Mouse (Mus musculus): ENCODE measurements around the gene Bad. TPM values are rescaled to one million over a fixed set of nuclear protein-coding genes. Genes with fewer than 3 reads are reported as not detected.
"Not testable (repeated sequence)": the region's sequence is repeated elsewhere in the genome, so short reads cannot be mapped to it uniquely, and the experiment has no call there.

Gene Bad
- polyA plus RNA-seq, 1 experiment from 2014 or later = 56.9 TPM

DNA sequence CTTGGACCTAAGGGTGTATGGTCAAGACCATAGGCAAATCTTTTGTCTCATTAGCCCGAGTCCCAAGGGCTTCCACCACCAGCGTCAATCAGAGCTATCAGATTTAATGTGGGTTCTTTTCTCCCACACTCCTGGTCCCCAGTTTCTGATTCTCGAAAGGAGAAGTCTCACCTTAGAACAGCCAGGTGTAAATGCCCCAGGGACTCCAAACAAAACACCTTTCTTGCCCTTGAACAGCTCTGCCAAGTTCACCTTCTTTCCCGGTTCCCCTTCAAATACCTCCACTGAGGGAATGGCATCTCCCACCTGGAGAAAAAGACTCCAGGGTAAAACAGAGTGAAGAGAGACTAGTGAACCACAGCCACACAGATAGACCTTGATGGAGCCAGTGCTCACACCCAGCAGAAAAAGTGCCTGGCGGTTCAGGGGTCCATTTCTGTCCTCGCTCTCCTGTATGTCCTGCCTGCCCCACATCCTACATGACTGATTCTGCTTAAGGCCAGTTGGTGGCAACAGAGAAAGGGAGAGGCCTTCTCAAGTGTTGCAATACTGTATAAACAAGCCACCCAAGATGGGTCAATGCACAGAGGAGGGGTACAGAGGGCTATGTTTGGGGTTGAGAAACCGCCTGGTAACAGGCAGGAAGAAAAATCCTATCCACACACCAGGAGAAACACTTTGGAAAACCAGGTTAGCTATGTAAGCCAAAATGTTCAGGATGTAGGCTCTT, 33.7 kb upstream of the Bad start:
- H3K4me2 ChIP-seq = peak overlapping the region; percentile 72
- no peaks in the 10 kb centered on the region for H3K27me3 ChIP-seq (replicated peaks)
- H3K36me3 ChIP-seq = peaks cover 59% of the 10 kb centered on the region
- peak overlapping the region; percentile 62 for H3K4me3 ChIP-seq
- no peak overlapping the region for H3K27ac ChIP-seq (replicated peaks)
- peaks cover 27% of the 10 kb centered on the region for H3K4me1 ChIP-seq
- ATAC-seq (ENCODE audit: extremely low read depth, insufficient number of reproducible peaks, low FRiP score, low TSS enrichment) = no peak
- WGBS = 83% methylated on average over 7 of the region's 7 CpGs
- peak overlapping the region; percentile 82 for H3K9ac ChIP-seq
- no peaks in the 10 kb centered on the region for H3K9me3 ChIP-seq

DNA sequence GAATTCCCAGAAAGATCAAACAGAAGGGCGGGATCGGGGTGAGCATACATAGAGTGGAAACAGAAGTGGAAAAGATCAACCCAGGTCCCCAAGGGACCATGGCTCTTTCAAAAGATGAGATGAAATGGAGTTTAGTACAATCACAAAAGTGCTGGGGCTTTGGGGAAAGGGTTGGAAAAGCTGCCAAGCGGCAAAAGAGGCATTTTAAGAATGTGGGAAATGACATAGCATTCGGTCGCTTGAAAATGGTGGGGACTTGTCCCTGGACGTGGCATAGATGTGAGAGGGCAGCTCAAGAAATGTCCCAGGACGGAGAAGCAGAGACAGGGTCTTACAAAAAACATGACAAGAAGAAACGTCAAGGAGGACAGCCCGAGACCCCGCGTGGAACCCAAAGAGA, 32.6 kb upstream of the Bad start:
- H3K27me3 ChIP-seq (replicated peaks) = no peaks in the 10 kb centered on the region
- H3K36me3 ChIP-seq = peaks cover 64% of the 10 kb centered on the region
- no peaks in the 10 kb centered on the region for H3K9me3 ChIP-seq
- no peak for ATAC-seq (ENCODE audit: extremely low read depth, insufficient number of reproducible peaks, low FRiP score, low TSS enrichment)
- peak overlapping the region; percentile 62 for H3K4me3 ChIP-seq
- peaks cover 27% of the 10 kb centered on the region for H3K4me1 ChIP-seq
- peak overlapping the region; percentile 72 for H3K4me2 ChIP-seq
- 6% methylated on average over 11 of the region's 11 CpGs for WGBS
- peak overlapping the region; percentile 98 for H3K27ac ChIP-seq (replicated peaks)
- H3K9ac ChIP-seq = peak overlapping the region; percentile 82

DNA sequence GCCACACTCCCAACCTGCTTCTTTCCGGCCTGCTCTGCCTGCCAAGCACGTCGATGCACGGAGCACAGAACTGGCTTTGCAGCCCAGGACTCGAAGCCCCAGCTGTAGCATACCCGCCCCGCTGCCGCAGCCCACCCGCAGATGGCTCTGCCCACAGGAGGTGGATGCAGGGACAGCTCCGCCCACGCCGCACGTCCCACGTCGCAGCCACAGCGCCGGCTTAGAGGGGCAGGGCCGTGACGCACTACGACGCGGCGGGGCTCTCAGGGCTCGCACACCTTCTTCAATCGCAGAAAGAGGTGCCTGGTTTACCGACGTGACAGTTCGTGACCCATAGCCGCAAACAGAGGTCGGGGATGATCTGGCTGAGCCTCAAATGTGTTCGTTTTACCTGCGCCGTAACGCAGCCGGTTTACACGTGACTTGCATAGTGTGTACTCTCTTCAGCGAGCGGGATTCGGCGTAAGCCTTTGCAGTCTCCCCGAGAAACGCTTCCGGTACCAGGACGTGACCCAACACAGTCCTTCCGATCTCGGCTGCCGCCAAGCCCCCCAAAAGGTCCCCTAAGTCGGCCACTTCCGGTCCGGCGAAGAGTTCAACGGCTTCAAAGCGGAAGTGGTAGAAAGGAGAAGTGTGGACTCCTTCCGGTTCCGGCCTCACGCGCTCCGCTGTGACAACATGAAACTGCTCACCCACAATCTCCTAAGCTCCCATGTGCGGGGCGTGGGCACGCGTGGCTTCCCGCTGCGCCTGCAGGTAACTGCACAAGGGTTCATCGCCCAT, 32.0 kb upstream of the Bad start, which contains the start of the genes Trmt112 and Prdx5:
Gene Trmt112, plus strand, starts transcription at position 192 of the 783 bp plus-strand sequence.
Gene Prdx5, minus strand, starts transcription at position 600 of the 783 bp plus-strand sequence.
- ATAC-seq (ENCODE audit: extremely low read depth, insufficient number of reproducible peaks, low FRiP score, low TSS enrichment) = peak; percentile 80
- Histone ChIP-seq H3K9me3 (no peaks in the 10 kb centered on the region), H3K36me3 (peaks cover 64% of the 10 kb centered on the region), H3K4me3 (peak within 1 kb of the TSS; percentile 62), H3K4me1 (peaks cover 27% of the 10 kb centered on the region), H3K4me2 (peak within 1 kb of the TSS; percentile 72), H3K27me3 (replicated peaks) (no peaks in the 10 kb centered on the region), H3K27ac (replicated peaks) (peak within 1 kb of the TSS; percentile 98), H3K9ac (peak within 1 kb of the TSS; percentile 82)
- WGBS = under 1% methylated on average over 65 of the region's 65 CpGs

DNA sequence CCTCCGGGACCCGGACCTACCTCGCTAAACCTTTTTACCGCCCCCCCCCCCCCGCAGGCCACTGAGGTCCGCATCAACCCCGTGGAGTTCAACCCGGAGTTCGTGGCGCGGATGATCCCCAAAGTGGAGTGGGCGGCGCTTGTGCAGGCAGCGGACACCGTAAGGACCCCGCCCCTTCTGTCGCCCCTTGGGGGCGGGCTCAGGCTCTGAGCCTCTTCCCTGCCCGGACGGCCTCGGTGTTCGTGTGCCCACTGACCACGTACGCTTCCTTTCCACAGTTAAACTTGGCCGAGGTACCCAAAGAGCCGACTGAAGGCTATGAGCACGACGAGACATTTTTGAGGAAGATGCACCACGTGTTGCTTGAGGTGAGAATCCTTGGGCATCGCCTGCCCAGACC, 31.4 kb upstream of the Bad start:
- Histone ChIP-seq H3K27ac (replicated peaks) (peak overlapping the region; percentile 98), H3K4me3 (peak overlapping the region; percentile 62), H3K4me2 (peak overlapping the region; percentile 72), H3K4me1 (peaks cover 32% of the 10 kb centered on the region), H3K36me3 (peaks cover 58% of the 10 kb centered on the region), H3K9ac (peak overlapping the region; percentile 82)
- ATAC-seq (ENCODE audit: extremely low read depth, insufficient number of reproducible peaks, low FRiP score, low TSS enrichment); H3K27me3 ChIP-seq (replicated peaks); H3K9me3 ChIP-seq: not testable (repeated sequence)
- 0% methylated on average over 30 of the region's 30 CpGs for WGBS

DNA sequence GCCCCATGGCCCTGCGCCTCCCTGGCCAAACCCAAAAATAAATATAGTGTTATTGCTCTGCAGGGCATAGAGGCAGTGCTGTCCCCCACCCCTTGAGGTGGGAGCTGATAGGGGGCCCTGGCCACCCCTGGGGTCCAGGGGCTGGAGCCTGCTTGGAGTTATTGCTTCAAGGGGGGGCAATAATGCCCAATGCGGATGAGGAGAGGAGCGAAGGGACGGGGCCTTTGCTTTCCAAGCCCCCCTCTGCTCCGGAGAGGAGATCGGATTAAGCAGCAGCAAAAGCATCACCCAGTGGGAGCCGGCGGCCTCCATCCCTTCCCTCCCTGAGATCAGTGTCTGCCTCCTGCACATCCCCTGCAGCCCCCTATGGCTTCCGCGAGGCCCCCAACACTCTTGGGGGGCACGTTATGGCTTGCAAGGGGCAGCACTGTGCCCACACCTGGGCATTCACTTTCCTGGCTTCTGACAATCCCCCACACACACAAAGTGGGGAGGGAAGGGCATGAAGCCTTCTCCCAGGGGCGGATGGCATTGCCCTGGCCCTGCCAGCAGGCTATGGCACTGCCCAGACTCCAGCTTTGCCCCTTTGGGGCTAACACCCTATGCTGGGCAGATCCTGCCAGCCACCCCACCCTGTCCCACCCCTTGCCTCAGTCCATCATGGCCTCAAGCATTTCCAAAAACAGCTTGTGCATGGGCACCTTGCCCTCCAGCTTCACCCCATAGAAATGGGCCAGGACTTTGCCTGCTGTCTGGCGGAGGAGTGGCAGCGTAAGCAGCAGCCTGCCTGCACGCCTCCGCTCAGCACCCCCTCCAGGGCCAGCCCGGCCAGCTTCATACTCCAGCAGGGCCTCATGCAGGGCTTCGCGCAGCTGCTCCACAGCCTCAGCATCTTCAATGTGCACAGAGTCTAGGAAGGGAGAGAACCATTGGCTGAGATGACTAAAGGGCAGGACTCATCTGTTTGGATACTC, 30.3 kb upstream of the Bad start:
- peak overlapping the region; percentile 72 for H3K4me2 ChIP-seq
- 78% methylated on average over 19 of the region's 19 CpGs for WGBS
- peak overlapping the region; percentile 29; the same call in 1 of the 2 replicates for H3K27ac ChIP-seq (replicated peaks)
- ATAC-seq (ENCODE audit: extremely low read depth, insufficient number of reproducible peaks, low FRiP score, low TSS enrichment) = no peak
- no peaks in the 10 kb centered on the region for H3K27me3 ChIP-seq (replicated peaks)
- peak overlapping the region; percentile 72 for H3K9ac ChIP-seq
- H3K36me3 ChIP-seq = peaks cover 51% of the 10 kb centered on the region
- no peaks in the 10 kb centered on the region for H3K9me3 ChIP-seq
- peak overlapping the region; percentile 62 for H3K4me3 ChIP-seq
- H3K4me1 ChIP-seq = peaks cover 42% of the 10 kb centered on the region

DNA sequence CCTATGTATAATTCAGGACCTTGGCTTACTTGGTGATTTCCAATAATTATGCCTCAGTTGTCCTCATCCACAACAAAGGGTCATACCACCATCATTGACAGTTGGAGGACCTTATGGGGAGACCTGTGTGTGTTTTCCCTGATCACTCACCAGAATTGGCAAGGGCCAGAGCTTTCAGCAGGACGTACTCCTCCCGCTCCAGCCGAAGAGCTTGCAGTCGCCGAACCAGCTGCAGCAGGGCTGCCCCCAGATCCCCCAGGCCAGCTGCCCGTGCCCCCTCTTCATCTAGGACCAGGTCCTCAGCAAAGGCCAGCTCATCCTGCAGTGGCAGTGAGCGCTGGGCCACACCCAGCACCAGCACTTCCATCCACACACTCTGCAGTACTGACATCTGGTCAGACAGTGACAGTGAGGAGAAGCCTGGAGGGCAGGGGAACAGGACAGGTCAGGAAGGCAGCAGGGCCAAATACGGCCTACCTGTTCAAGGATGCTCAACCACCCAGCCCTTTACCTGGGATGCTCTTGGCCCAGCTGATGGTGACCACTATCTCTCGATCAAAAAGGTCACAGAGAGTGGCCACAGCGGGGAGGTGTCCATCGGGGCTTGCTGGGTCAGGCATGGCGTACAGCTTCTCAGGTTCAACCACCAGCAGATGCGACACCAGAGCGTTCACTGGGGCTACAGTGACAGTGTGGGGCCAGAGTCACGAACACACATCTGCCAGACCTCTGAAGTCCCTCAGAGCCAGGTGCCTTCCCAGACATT, 29.3 kb upstream of the Bad start:
- Histone ChIP-seq H3K36me3 (peaks cover 52% of the 10 kb centered on the region), H3K9ac (no peak overlapping the region), H3K27me3 (replicated peaks) (no peaks in the 10 kb centered on the region), H3K4me3 (no peak overlapping the region), H3K9me3 (no peaks in the 10 kb centered on the region), H3K4me1 (peaks cover 44% of the 10 kb centered on the region), H3K27ac (replicated peaks) (no peak overlapping the region), H3K4me2 (no peak overlapping the region)
- ATAC-seq (ENCODE audit: extremely low read depth, insufficient number of reproducible peaks, low FRiP score, low TSS enrichment) = no peak
- WGBS = 92% methylated on average over 15 of the region's 15 CpGs

DNA sequence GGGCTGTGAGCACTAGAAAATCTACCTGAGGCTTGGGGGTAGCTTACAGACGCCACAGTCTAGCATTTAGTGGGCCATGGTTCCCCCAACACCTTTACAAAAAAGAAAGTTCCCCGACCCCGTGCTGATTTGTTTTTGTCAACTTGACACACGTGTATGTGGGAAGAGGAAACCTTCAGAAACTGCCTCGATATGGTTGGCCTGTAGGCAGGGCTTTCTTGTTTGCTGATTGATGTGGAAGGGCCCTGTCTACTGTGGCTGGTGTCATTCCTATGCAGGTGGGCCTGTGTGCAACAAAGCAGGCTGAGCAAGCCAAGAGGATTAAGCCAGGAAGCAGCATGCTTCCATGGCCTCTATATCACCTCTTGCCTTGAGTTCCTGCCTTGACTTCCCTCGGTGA, 28.6 kb upstream of the Bad start:
- Histone ChIP-seq H3K4me3 (no peak overlapping the region), H3K9me3 (no peaks in the 10 kb centered on the region), H3K4me1 (peaks cover 37% of the 10 kb centered on the region), H3K4me2 (no peak overlapping the region), H3K36me3 (peaks cover 55% of the 10 kb centered on the region), H3K27me3 (replicated peaks) (no peaks in the 10 kb centered on the region), H3K27ac (replicated peaks) (no peak overlapping the region), H3K9ac (no peak overlapping the region)
- ATAC-seq (ENCODE audit: extremely low read depth, insufficient number of reproducible peaks, low FRiP score, low TSS enrichment) = no peak
- 86% methylated on average over 6 of the region's 6 CpGs for WGBS

DNA sequence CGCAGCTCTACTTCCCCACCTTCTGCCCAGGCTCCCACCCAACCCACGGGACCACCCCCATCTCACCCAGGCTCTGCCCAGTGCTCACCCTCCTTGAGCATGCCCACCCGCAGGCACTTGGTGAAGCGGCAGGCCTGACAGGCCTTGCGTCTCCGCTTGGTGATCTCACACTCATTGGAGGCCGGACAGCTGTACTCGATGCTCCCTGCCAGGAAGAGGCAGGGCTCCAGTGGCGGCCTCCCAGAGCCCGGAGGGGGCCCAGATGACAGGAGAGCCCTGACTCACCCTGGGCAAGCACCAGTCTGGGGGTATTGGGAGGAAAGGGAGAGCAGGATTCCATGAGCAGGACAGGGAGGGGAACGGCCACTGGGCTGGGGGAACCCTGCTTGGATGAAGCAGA, 27.7 kb upstream of the Bad start:
- no peaks in the 10 kb centered on the region for H3K27me3 ChIP-seq (replicated peaks)
- H3K4me2 ChIP-seq = no peak overlapping the region
- no peaks in the 10 kb centered on the region for H3K9me3 ChIP-seq
- WGBS = 75% methylated on average over 11 of the region's 11 CpGs
- H3K9ac ChIP-seq = 0 out of 2 replicates have a peak overlapping the region, but pooled peaks have one; percentile 12
- H3K4me1 ChIP-seq = peaks cover 29% of the 10 kb centered on the region
- ATAC-seq (ENCODE audit: extremely low read depth, insufficient number of reproducible peaks, low FRiP score, low TSS enrichment) = no peak
- no peak overlapping the region for H3K4me3 ChIP-seq
- H3K36me3 ChIP-seq = peaks cover 65% of the 10 kb centered on the region
- no peak overlapping the region for H3K27ac ChIP-seq (replicated peaks)

DNA sequence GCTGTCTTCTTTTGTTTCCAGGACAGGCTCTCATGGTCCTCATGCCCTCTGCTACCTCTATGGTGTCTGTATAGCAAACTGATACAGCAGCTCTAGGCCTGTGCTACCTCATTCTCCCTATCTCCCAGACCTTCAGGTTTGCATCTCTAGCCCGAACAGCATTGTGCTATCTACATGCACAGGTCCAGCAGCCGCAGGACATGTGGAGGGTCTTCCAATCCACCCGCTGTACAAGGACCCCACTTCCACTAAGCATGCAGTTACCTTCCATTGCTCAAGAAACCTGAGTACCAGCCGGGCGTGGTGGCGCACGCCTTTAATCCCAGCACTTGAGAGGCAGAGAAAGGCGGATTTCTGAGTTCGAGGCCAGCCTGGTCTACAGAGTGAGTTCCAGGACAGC, 27.1 kb upstream of the Bad start:
- ATAC-seq (ENCODE audit: extremely low read depth, insufficient number of reproducible peaks, low FRiP score, low TSS enrichment) = no peak
- Histone ChIP-seq H3K4me3 (no peak overlapping the region), H3K36me3 (peaks cover 70% of the 10 kb centered on the region), H3K9me3 (no peaks in the 10 kb centered on the region), H3K9ac (no peak overlapping the region), H3K4me2 (no peak overlapping the region), H3K27ac (replicated peaks) (no peak overlapping the region), H3K4me1 (peaks cover 34% of the 10 kb centered on the region), H3K27me3 (replicated peaks) (no peaks in the 10 kb centered on the region)
- WGBS = 87% methylated on average over 9 of the region's 9 CpGs

DNA sequence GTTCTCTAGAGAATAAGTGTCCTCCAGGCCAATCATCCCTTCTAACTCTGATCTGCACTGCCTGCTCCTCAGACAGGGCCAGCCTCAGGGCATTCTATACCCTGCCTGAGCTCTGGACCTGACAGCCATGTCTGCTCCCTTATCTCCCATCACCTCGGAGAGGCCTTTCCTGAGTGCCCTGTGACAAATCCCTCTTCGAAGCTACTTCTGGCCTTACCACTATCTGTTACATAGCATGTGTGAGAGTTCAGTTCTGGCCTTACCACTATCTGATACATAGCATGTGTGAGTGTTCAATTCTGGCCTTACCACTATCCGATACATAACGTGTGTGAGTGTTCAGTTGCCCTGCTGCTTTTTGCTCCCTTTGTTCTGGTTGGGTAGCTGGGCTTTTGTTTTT, 26.4 kb upstream of the Bad start:
- Histone ChIP-seq H3K9me3 (no peaks in the 10 kb centered on the region), H3K4me3 (no peak overlapping the region), H3K9ac (0 out of 2 replicates have a peak overlapping the region, but pooled peaks have one; percentile 33), H3K27ac (replicated peaks) (no peak overlapping the region), H3K27me3 (replicated peaks) (no peaks in the 10 kb centered on the region), H3K4me2 (no peak overlapping the region), H3K4me1 (peaks cover 42% of the 10 kb centered on the region), H3K36me3 (peaks cover 73% of the 10 kb centered on the region)
- 42% methylated on average over 4 of the region's 4 CpGs for WGBS
- no peak for ATAC-seq (ENCODE audit: extremely low read depth, insufficient number of reproducible peaks, low FRiP score, low TSS enrichment)
